Mouse (Mus musculus): Measurements from ENCODE around the gene Npc2.

Gene Npc2

DNA sequence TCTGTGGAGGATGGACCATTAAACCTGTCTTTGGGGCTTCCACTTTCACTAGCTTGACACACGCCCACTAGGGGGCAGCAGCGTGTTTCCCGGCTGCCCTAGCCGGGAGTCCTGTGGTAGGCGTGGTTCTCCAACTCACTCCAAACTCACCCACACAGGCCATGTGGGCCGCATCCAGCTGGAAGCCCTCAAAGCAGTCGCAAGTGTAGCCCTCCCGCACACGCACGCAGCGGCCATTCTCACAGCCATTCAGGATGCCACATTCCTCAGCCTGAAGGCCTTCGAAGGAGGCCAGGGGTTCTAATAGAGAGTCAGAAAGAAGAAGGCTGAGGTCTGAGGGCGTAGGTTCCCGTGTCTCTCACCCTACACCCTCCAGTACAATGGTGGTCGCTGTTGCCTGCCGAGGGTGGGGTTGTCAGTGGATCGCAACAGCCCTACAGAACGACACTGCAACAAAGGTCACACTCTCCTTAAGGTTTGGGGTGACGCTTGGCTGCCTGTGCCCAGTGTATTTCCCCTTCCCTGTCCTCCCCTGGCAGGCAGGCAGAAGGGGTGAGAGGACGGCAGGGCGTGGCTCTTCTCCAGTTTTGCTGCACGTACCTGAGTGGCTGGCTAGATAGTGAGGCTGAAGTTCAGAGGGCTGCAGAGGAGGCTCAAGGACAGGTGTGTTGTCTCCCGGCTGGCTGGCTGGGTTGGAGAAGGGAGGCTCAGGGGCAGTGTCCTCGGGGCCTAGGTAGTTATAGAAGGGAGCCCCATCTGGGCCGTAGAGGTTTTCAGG, 11.8 kb upstream of the Npc2 start:
- in situ Hi-C loops (cut with MboI, MseI), result no loop called here

- in situ Hi-C loops (cut with MboI, MseI), result no loop called here
Measured at GRCm38 (mm10) chr12:84776229-84776628, 3.3 kb upstream of the Npc2 start.

GRCm38 (mm10) chr12:84774376-84774775, 1.4 kb upstream of the Npc2 start:
- in situ Hi-C loops (cut with MboI, MseI), result no loop called here

- in situ Hi-C loops (cut with MboI, MseI), result no loop called here
Measured at GRCm38 (mm10) chr12:84773476-84773875, 524 bp upstream of the Npc2 start.

GRCm38 (mm10) chr12:84771981-84772520, 901 bp downstream of the Npc2 start:
- in situ Hi-C loops (cut with MboI, MseI), result no loop called here

DNA sequence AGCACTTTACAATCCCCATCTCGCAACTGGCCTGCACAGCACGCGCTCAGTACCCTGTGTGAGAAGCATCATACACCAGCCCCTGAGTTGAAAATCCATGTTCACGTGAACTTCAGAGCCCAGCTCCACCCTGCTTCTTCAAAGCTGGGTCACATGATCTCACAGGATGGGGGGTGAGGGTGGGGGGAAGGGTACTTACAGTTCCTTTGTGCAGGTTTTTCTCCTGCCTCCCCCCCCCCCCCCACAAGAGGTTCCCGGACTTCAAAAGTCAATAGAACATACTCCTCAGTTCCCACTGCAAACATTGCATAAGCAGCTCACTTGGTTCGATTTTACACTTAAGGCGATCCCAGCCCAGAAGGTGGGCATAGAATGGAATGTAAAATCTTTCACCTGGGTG, 3.3 kb downstream of the Npc2 start:
- in situ Hi-C loops (cut with MboI, MseI), result no loop called here

DNA sequence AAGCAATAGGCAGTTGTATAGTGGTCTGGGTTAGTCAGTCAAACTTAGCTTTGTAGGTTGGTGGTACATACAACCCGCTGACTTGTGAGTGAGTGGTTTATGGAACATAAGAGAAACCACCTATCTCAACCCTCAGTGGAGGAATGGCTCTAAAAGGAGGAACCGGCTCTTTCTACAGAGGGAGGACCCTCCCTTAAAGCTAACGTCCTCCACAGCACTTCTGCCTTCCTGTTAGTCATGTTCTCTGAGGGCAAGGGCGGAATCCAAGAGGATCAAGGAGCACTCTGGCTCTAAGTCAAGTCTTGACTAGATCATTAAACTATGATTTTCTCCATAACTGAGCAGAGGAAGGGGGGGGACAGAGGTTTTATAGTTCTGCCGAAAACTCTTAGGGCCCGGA, 5.4 kb downstream of the Npc2 start:
- in situ Hi-C loops (cut with MboI, MseI), result no loop called here

DNA sequence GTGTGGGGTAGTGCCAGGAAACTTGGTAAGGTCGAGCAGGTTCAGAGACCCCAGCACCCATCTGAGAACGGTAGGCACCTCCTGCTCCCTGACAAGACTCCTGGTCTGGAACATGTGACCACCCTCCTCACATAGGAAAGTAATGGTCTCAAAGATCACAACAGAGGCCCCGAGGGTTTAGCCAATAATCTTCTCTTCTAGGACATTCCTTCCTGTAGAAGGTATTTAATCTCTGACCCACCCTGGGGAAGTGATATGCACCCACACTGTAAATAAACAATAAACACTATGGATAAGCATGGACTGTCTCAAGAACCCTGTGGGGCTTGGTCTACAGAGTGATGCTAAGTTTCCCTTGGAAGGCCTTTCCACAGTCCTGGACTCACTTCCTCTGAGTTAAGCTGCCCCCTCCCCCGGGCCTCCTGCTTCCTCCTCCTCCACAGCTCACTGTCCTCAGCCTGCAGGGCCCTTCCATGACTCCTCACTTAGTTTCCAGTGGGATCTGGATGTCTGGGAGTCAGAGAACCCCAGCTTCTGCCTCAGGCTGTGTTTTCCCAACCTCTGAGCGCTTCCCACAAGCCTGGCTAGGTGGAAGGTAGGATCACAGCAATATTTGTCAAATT, 6.7 kb downstream of the Npc2 start:
- in situ Hi-C loops (cut with MboI, MseI), result no loop called here

- in situ Hi-C loops (cut with MboI, MseI), result no loop called here
Measured at GRCm38 (mm10) chr12:84765506-84765905, 7.4 kb downstream of the Npc2 start.

- in situ Hi-C loops (cut with MboI, MseI), result no loop called here
Measured at GRCm38 (mm10) chr12:84764756-84765155, 8.2 kb downstream of the Npc2 start.

DNA sequence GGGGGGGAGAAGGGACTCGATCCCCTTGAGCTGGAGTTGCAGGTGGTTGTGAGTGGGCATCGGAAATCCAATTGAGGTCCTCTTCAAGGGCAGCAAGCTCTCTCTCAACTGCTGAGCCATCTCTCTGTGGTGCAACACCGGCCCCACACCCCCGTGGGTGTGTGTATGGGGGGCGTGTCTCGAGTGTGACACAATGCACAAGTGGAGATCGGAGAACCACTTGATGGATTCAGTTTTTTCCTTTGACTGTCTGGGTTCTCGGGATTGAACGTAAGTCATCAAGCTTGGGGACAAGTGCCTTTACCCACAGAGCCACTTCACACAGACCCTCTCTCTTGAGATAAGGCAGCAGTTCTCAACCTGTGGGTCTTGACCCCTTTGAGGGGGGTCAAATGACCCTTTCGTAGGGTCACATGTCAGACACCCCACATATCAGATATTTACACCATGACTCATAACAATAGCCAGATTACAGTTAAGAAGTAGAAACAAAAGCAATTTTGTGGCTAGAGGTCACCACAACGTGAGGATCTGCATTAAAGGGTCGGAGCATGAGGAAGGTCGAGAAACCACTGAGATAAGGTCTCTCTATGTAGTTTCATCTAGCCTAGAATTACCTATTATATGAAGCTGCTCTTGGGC, 9.3 kb downstream of the Npc2 start:
- in situ Hi-C loops (cut with MboI, MseI), result no loop called here

GRCm38 (mm10) chr12:84762532-84762931, 10.4 kb downstream of the Npc2 start:
- in situ Hi-C loops (cut with MboI, MseI), result no loop called here

DNA sequence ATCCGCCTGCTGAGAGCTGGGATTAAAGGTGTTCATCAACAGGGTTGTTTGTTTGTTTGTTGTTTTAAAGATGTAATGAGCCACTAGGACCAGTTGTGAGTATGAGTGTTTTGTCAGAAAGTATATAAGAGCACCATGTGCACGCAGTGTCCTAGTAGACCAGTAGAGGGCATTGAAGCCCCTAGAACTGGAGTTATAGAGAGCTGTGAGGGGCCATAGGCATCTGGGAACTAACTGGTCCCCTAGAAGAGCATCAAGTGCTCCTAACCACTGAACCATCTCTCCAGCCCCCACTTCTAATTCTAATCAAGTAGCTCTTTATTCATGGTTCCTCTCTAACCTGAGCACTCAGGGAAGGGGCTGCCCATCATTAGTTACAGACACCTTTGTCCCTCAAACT, 13.9 kb downstream of the Npc2 start:
- in situ Hi-C loops (cut with MboI, MseI), result no loop called here

DNA sequence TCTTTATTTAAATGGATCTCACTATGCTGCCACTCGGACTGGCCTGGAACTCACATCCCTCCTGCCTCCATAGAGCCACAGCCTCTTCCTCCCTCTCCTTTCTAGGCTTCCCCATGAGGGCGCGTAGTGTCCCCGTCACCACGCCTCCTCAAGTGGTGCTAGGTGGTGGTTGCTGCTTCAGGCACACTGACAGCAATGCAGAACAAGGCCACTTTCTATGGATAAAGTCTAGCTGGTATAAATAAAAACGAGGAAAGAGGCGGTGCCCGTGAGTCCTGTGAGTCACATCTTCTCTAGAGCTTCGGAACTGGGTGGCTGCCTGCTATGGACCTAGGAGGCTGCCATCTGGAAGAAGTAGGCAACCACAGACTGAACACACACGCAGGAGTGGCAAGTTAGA, 16.9 kb downstream of the Npc2 start:
- in situ Hi-C loops (cut with MboI, MseI), result no loop called here

DNA sequence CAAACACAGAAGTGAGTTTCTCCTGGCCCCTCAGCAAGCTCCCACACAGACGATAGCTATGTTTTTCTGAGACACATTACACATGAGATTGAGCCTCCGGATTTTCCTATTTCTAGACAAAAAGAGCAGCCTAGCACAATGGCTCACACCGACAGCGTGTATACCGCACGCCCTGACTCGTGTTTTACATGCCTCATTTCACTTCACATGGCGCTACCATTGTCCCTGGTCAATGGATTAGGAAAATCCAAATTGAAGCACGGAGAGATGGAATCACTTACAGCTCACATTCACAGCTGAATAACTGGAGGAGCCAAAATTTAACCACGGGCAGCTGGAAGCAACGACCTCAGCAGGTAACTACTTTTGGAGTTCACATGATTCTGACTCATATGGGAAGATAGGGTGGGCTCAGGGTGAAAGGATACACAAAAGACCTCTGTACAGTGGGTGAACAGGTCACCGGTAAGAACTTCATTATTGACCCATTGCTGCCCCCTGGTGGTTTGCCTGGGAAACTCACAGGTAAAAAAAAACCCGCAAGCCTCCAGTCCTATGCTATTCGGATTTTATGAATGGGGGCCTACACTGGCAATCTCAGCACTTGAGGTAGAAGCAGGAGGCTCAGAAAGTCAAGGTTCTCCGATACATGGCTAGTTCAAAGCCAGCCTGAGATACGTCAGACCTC, 17.8 kb downstream of the Npc2 start:
- in situ Hi-C loops (cut with MboI, MseI), result no loop called here

DNA sequence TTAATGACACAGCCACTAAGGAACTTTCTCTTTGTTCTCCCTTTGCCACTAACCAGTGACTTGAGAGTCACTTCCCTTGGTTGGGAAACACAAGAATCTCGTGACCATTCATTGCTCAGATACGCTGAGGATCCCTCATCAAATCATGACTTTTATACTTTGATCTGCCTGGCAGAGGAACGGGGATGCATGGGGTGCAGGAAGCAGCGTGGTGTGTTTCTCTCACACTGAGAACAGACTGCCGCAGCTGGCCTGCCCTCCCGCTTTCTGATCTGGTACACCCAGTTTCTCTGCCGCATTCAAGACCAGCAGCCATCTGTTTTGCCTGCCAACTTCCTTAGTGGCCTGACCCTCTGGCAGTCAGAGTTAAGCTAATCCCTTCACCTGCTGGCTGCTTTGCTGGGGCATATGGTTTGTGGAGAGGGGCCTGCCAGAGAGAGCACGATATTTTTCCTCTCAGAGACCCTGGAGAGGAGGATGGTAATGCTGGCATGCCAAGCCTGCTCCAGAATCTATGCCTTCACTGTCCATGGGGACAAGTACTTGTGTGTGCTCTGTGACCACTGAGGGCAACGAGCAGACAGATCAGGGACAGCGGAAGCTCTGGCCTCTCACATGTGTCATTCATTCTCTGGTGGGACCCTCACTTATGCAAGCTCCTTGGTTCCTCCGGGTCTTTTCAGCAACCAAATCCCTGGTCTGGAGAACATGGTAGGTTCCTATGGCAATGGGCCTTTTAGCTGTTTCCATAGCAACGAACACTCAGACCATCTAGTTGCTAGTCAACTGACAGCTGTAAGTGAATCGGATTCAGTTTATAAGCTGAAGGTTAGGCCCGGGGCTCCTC, 20.6 kb downstream of the Npc2 start:
- in situ Hi-C loops (cut with MboI, MseI), result loop anchor here (5.0 kb wide), 1 partner anchor 100 kb away; no protein-coding TSS in a partner anchor

DNA sequence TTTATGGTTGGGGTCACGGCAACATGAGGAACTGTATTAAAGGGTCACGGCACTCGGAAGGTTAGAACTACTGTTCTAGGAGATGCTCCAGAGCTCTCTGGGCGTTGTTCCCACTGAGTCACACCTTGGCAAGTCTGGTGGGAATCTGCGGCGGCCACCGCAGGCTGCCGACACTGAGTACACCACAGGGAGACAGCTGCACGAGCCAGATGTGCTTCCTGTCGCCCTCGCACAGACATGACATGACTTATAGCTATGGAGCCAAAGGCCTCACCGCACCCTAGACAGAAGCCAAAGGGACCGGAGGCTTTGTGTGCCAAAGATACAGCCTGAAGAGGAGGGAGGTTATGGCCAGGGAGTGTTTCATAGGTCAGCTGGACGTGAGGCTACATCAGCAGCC, 22.3 kb downstream of the Npc2 start:
- in situ Hi-C loops (cut with MboI, MseI), result loop anchor here (5.0 kb wide), 1 partner anchor 98 kb away; no protein-coding TSS in a partner anchor

DNA sequence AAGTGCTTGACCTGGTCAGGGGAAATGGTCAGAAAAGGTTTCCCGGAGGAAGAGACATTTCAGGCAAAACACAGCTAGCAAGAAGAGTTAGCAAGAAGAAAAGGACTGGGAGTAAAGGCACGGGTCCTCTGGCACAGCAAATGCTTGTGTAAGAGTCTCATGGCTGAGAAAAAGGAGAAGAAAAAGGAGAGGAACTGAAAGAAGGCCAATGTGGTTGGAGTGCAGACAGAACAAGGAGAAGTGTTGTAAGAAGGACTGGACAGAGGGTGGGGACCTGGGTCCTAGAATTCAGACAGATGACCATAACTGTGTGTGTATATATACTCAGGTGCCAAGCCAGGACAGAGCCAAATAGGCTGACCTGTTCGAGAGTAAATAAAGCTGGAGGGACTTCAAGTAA, 24.8 kb downstream of the Npc2 start:
- in situ Hi-C loops (cut with MboI, MseI), result no loop called here

DNA sequence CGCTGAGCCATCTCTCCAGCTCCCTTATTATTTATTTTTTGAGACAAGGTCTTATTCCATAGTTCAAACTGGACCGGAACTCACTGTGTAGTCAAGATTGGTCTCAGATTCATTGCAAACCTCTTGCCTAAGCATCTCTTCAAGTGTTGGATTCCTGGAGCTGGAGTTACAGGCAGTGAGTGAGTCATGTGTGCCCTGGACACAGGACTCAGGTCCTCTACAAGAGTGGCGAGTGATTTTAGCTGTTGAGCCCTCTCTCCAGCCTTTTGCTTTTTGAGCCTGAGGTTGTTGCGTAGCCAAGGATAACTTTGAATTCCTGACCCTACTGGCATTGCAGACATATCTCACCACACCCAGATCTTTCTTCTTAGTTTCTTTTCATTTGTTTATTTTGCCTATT, 27.3 kb downstream of the Npc2 start:
- in situ Hi-C loops (cut with MboI, MseI), result no loop called here

DNA sequence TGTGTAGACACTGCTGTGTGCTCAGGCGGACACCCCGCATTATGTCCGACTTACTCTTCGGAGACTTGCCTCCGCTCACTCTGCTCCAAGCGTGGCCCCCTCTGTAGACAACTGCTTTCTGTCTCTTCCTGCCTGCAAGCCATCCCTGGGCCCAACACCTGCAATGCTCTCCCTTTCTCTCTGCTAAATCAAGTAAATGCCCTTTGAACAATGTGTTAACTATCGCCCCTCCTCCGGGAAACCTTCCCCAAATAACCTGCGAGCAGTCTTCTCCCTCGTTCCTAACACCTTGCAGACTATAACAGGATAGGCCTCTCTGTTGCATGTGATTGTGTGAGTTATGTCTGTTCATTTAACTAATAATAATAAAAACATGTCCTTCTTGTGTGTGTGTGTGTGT, 29.5 kb downstream of the Npc2 start:
- in situ Hi-C loops (cut with MboI, MseI), result no loop called here

DNA sequence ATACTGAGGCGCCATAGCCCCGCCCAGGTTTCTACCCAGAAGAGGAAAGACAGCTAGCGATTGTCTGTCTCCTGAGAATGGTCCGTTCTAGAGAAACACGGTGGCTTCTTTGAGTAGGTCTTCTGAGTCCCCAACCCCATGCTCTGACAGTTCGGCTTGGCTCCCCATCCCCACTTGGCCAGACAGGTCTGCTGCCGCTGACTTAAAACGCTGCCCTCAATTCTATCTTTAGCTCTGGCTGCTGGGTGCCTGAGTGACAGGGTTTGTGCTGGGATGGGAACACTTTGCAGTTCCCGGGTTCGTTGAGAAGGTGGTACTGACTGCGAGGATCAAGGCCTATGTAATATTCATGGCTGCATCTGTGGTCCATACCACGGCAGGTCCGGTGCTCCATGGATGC, 39.6 kb downstream of the Npc2 start:
- in situ Hi-C loops (cut with MboI, MseI), result no loop called here
